Mouse (Mus musculus) CD4-positive naive resting alpha-beta T cell, adult 76 days (primary cell): ENCODE data around the gene Selenoh. TPM values are rescaled to one million over a fixed set of nuclear protein-coding genes. Genes with fewer than 3 reads are reported as not detected.

Experiments used
- total RNA-seq: library from RNA; stranded (reverse); gene quantifications from one replicate; pipeline ENCODE4 v1.2.4, GENCODE M21; 2023

The Selenoh gene
- 36.1 TPM for total RNA-seq

DNA sequence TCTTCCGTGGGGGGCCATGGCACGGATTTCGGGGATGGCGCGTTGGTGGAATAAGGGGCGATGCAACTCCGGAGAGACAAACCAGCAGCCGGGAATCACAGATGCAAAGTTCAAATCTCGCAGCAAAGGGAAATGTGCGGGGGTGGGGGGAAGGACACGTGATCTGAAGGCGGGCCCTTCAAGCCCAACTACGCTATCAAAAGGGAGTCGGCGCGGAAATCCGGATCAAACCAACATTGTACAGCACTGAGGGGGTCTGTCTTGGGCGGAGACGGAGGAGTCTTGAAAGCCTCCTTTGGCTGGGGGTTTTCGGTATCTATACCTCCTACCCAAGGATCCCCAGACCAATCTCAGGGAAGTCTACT, at the start of gene Selenoh:
Gene Selenoh, minus strand, starts transcription at position 202 of the 365 bp plus-strand sequence.

GRCm38 (mm10) chr2:84714811-84715561, 44.4 kb upstream of the Selenoh start, which contains the start of gene Zdhhc5:
TSS of gene Zdhhc5 (minus strand) at chr2:84715180.

DNA sequence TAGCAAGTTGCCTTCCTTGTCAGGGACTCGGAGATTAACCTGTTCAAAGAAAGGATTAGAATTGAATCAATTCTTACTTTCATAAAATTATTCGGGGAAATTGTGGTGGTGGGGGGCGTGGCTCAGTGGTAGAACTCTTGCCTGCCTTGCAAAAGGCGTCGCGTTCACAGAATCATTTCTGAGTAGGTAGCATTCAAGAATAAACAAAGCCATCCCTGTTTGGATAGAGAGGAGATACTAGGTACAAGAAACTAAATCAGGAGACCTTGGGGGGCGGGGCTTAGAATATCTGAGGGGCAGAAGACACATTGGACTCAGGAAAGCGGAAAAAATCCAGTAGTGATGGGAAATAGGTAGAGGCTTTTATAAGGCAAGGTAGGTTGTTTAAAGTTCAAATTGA, 8.4 kb upstream of the Selenoh start, which contains the start of gene Tmx2:
Gene Tmx2, minus strand, starts transcription at position 125 of the 400 bp plus-strand sequence.

DNA sequence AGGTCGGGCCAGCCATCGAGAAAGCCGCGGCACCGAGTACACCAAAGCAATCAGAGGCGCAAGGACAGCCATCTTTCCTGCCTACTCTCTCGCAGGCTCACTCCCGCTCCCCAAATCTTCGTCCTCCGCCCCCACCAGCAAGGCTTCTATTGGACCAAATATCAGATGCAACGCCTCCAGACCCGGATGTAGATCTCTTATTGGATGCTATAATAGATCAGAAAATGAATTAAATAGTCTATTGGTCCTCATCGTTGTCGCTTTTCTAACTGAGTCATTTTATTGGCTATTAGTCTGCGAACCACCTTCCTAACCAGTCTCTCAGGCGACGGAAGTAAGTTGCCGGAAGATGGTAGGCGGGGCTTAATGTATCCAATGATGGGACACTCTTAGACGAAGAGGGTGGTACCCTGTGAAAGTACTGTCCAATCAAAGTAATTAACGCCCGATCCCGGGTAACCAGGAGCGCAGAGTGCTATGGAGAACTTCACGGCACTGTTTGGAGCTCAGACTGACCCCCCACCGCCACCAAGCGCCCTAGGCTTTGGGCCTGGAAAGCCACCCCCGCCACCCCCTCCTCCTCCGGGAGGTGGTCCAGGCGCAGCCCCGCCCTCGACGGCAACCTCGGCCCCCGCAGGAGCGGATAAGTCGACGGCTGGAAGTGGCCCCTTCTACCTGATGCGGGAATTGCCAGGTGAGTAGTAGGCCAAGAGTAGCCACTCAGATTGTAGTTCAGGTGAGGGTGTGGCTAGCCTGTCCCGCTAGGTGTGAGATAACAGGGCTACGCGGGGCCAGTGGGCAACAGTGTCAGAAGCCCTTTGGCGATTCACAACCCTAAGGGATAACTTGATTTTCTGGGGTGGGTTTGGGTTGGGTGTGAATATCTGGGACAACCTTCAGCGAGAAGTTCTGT, 7.7 kb upstream of the Selenoh start, which contains the start of the genes Gm28635 and Med19:
Gene Gm28635, minus strand, starts transcription at position 74 of the 913 bp plus-strand sequence.
Gene Med19, plus strand, starts transcription at position 435 of the 913 bp plus-strand sequence.

DNA sequence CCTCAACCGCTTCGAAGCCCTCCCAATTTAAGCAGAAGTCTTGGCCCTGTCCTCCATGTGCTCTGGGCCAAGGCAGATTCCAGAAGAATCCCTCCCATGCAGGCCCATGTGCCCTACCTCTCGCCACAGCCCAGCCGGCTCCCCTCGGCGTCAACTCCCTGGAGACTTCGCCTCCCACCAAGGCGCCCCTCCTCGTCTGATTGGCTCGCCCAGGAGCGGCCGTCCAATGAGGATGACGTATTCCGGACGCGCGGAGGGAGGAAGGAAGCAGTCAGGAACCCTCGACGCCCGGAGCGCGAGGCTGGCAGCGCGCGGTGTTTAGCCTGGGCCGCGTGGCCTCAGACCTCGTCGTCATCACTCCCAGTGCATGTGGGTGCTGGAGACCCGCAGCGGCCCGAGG, 11.8 kb downstream of the Selenoh start, which contains the start of gene Btbd18:
Gene Btbd18, plus strand, starts transcription at position 274 of the 400 bp plus-strand sequence.

DNA sequence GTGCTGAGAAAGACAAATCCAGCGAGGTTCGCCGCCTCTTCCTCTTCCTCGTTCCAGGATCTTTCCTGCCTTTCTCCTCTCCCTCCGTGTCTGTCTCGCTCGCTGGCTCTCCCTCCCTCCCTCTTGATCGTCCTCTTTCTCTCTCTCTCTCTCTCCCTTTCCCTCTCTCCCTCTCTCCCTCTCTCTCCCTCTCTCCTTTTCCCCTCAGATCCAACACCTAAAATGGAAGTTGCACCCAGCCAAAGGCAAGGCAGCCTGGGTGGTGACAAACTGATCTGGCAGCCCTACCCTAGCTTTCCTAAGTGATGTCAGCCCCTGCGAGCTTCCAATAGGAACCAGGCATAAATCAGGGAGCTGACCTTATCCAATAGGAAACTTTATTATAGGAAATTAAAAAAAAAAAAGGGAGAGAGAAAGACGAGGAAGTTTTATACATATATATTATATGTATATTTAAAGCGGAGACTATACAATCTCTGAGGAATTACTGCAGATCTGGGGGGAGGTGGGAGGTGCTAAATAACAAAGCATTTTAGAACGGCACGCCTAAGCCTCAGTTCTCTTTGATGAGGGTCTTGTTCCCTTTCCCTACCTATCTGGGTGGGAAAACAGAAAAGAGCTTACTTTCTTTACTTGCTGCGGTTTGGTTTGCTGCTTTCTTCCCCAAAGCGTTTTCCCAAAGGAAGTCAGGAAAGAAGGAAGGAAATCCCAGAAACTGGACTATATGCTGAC, 19.9 kb downstream of the Selenoh start, which contains the start of gene Ctnnd1:
Gene Ctnnd1, minus strand, starts transcription at position 302 of the 732 bp plus-strand sequence.

Other genes with a start within 250 kb of the Selenoh start
- 33.1 TPM for gene Calcrl, start 245.4 kb downstream of the Selenoh start, total RNA-seq
- 2.0 TPM for gene Tfpi, start 194.0 kb downstream of the Selenoh start, total RNA-seq
- gene Ctnnd1, start 20.0 kb downstream of the Selenoh start, total RNA-seq, result 1.4 TPM
- gene Btbd18, start 11.7 kb downstream of the Selenoh start, total RNA-seq, result 0.18 TPM
- gene Gm28635, start 7.3 kb upstream of the Selenoh start, total RNA-seq, result not detected
- 12.3 TPM for gene Med19, start 7.6 kb upstream of the Selenoh start, total RNA-seq
- gene Tmx2, start 8.4 kb upstream of the Selenoh start, total RNA-seq, result 29.7 TPM
- gene Zdhhc5, start 44.4 kb upstream of the Selenoh start, total RNA-seq, result 53.3 TPM
- gene Clp1, start 56.6 kb upstream of the Selenoh start, total RNA-seq, result 28.8 TPM
- gene Ypel4, start 63.3 kb upstream of the Selenoh start, total RNA-seq, result 1.9 TPM
- gene Gm19426, start 72.9 kb upstream of the Selenoh start, total RNA-seq, result not detected
- gene Serping1, start 104.7 kb upstream of the Selenoh start, total RNA-seq, result not detected
- gene Ube2l6, start 128.1 kb upstream of the Selenoh start, total RNA-seq, result 13.1 TPM
- not detected for gene Smtnl1, start 151.9 kb upstream of the Selenoh start, total RNA-seq
- gene Timm10, start 156.2 kb upstream of the Selenoh start, total RNA-seq, result 9.4 TPM
- gene Slc43a1, start 168.1 kb upstream of the Selenoh start, total RNA-seq, result 1.4 TPM
- not detected for gene Rtn4rl2, start 215.9 kb upstream of the Selenoh start, total RNA-seq